Mouse (Mus musculus): ENCODE data around the gene Rem1. TPM values are rescaled to one million over a fixed set of nuclear protein-coding genes. Genes with fewer than 3 reads are reported as not detected.
A peak's percentile ranks its signal among the peaks of the same experiment; 100 is the strongest.

Gene Rem1
- polyA plus RNA-seq, 1 experiment from 2014 or later = 5.9 TPM

DNA sequence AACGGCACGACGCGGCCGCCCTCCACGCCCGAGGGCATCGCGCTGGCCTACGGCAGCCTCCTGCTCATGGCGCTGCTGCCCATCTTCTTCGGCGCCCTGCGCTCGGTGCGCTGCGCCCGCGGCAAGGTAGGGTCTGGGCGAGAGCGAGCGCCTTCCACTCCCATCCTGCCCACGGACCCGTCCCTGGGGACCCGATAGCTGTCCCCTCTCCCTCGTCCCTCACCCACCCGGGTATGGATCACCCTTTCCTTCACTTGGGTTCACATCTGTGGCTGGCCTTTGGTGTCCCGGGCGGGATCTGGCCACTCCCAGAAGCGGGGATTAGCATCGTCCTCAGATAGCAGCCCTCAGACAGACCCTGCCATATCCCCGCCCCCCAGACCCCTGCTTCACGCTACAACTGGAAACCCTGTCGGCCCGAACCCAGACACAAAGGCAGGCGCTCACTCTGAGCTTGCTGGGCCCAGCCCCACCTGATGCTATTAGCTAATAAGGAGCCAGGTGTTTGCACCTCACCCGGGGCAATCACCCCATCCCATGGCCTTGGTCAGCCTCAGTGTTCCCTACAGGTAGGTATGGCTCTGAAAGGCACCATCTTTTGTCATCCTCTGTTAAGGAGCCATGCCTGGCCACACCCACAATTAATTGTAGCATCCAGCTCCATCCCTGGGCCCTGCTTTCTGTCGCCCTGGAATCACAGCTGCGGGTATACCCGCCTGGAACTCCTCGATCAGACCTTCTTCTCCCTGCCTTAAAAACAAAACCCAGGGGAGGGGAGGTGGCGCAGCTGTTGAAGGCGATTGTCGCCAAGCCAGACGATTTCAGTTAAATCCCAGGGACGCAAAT lies 43.1 kb downstream of the Rem1 start:
- Histone ChIP-seq H3K36me3 (ENCODE audit: control insufficient read depth, insufficient read depth) (peaks cover under 1% of the 10 kb centered on the region; the same call in 1 of the 2 replicates), H3K27ac (ENCODE audit: low read depth, low read length) (peak overlapping the region; percentile 91), H3K4me1 (replicated peaks; ENCODE audit: control insufficient read depth, insufficient read depth, low read length) (peaks cover 5% of the 10 kb centered on the region; the same call in 1 of the 2 replicates), H3K4me2 (replicated peaks; ENCODE audit: low read depth) (peak overlapping the region; percentile 83), H3K9me3 (ENCODE audit: control insufficient read depth) (no peaks in the 10 kb centered on the region), H3K27me3 (replicated peaks; ENCODE audit: control insufficient read depth, insufficient read depth, low read length) (no peaks in the 10 kb centered on the region), H3K4me3 (ENCODE audit: low read depth, low read length) (peak overlapping the region; percentile 80), H3K9ac (ENCODE audit: low read depth, low read length) (peak overlapping the region; percentile 78)
- peak; percentile 49 for ATAC-seq
- WGBS = 2% methylated on average over 45 of the region's 46 CpGs
- TF ChIP-seq CTCF (IDR thresholded peaks at IDR 0.05; ENCODE audit: low read depth) = no peak

DNA sequence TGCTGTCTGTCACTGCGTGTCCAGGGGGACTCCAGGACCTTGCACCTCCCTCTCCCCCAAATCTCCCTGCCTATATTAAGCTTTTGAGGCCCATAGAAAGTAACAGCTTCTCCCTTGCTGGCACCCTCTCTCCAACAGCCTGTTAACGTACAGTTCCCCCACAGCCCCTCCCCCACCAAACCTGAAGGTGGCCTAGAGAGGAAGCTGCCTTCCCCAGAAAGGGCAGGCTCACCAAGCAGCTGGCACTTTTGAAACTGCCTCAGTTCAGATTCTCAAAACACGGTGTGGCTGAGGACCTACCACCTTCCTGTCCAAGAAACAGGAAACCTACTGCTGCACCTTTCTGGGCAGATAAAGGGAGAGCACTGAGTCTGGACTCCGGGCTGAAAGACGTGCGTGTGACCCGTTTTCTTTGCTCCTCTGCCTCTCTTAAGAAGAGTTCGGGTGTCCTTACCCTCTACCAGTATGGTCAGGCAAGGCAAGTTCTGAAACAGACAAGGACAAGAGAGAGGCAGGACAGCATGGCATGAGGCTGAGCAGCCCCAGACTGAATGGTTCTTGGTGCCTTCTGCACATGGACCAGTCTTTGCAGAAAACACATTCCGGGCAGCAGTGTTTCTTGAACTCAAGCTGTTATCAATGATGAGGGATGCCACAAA lies 44.4 kb downstream of the Rem1 start:
- 44% methylated on average over 9 of the region's 9 CpGs for WGBS
- H3K27me3 ChIP-seq (replicated peaks; ENCODE audit: control insufficient read depth, insufficient read depth, low read length) = no peaks in the 10 kb centered on the region
- 0 out of 2 replicates have a peak overlapping the region, but pooled peaks have one; percentile 78 for H3K9ac ChIP-seq (ENCODE audit: low read depth, low read length)
- no peak for TF ChIP-seq CTCF (IDR thresholded peaks at IDR 0.05; ENCODE audit: low read depth)
- H3K4me1 ChIP-seq (replicated peaks; ENCODE audit: control insufficient read depth, insufficient read depth, low read length) = peaks cover 5% of the 10 kb centered on the region; the same call in 1 of the 2 replicates
- peak overlapping the region; percentile 80 for H3K4me3 ChIP-seq (ENCODE audit: low read depth, low read length)
- H3K27ac ChIP-seq (ENCODE audit: low read depth, low read length) = no peak overlapping the region
- H3K36me3 ChIP-seq (ENCODE audit: control insufficient read depth, insufficient read depth) = peaks cover 11% of the 10 kb centered on the region; the same call in 1 of the 2 replicates
- H3K4me2 ChIP-seq (replicated peaks; ENCODE audit: low read depth) = peak overlapping the region; percentile 83
- H3K9me3 ChIP-seq (ENCODE audit: control insufficient read depth) = no peaks in the 10 kb centered on the region
- ATAC-seq = no peak

DNA sequence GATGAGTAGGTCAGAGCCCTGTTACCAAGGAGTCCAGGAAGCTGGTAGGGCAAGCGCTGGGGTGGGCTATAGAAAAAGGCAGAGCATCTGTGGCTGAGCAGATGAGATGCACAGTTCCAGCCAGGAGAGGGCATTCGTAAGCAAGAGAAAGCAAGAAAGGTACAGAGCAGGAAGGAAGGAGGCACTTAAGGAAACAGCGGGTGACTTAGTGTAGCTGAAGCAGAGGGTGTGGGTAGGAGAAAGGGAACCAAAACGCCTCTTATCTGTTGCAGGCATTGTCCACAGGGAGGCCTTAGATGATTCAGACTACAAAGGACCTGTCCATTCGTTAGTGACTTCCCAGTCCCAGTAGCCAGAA lies 44.9 kb downstream of the Rem1 start:
- Histone ChIP-seq H3K36me3 (ENCODE audit: control insufficient read depth, insufficient read depth) (peaks cover 16% of the 10 kb centered on the region), H3K4me1 (replicated peaks; ENCODE audit: control insufficient read depth, insufficient read depth, low read length) (peaks cover 5% of the 10 kb centered on the region; the same call in 1 of the 2 replicates), H3K4me2 (replicated peaks; ENCODE audit: low read depth) (peak overlapping the region; percentile 83), H3K9me3 (ENCODE audit: control insufficient read depth) (no peaks in the 10 kb centered on the region), H3K27ac (ENCODE audit: low read depth, low read length) (no peak overlapping the region), H3K4me3 (ENCODE audit: low read depth, low read length) (no peak overlapping the region), H3K9ac (ENCODE audit: low read depth, low read length) (no peak overlapping the region), H3K27me3 (replicated peaks; ENCODE audit: control insufficient read depth, insufficient read depth, low read length) (no peaks in the 10 kb centered on the region)
- peak; percentile 29; the same call in 1 of the 2 replicates for ATAC-seq
- WGBS = 17% methylated on average over 5 of the region's 5 CpGs
- TF ChIP-seq CTCF (IDR thresholded peaks at IDR 0.05; ENCODE audit: low read depth) = peak; percentile 81

DNA sequence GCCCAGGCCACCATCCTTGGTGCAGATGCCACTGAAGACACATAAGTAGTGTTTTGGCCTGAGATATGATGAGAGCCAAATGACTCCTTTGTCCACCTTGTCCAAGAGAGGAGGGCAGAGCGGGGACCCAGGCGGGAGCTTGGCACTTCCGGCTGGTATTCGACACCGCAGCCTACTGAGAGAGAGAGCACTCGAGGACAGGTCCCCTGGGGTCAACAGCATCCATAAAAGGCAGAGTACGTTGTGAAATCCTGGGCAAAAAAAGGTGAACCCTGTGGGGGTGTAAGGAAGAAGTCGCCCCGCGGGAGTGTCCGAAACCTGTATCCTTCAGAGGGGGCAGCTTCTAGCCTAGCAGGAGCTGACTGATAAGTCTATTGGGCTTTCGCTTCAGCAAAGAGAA lies 45.4 kb downstream of the Rem1 start:
- no peak for TF ChIP-seq CTCF (IDR thresholded peaks at IDR 0.05; ENCODE audit: low read depth)
- WGBS = 85% methylated on average over 12 of the region's 12 CpGs
- no peaks in the 10 kb centered on the region for H3K9me3 ChIP-seq (ENCODE audit: control insufficient read depth)
- H3K36me3 ChIP-seq (ENCODE audit: control insufficient read depth, insufficient read depth) = peaks cover 18% of the 10 kb centered on the region
- no peaks in the 10 kb centered on the region for H3K27me3 ChIP-seq (replicated peaks; ENCODE audit: control insufficient read depth, insufficient read depth, low read length)
- H3K27ac ChIP-seq (ENCODE audit: low read depth, low read length) = peak overlapping the region; percentile 37; the same call in 1 of the 2 replicates
- peak overlapping the region; percentile 9; the same call in 1 of the 2 replicates for H3K4me2 ChIP-seq (replicated peaks; ENCODE audit: low read depth)
- no peak overlapping the region for H3K9ac ChIP-seq (ENCODE audit: low read depth, low read length)
- H3K4me3 ChIP-seq (ENCODE audit: low read depth, low read length) = no peak overlapping the region
- ATAC-seq = no peak
- peaks cover 5% of the 10 kb centered on the region; the same call in 1 of the 2 replicates for H3K4me1 ChIP-seq (replicated peaks; ENCODE audit: control insufficient read depth, insufficient read depth, low read length)

DNA sequence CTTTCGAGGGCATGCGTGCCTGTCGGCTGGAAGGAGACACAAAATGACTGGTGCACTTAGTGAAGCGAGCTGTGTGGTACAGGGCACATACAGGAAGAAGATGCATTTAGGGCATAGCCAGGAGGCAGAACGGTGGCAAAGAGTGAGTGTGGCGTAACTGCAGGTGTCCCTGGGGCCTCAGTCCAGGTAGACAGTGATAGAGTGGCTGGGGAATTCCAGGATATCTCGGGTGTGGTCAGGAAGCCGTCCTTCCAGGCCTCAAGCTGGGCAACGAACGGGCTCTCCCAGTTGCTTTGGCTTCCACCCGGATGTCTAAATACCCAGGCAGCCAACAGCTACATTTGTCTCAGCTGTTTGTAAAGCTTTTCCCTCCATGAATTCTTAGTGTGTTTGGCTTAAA lies 47.4 kb downstream of the Rem1 start:
- Histone ChIP-seq H3K4me3 (ENCODE audit: low read depth, low read length) (no peak overlapping the region), H3K9me3 (ENCODE audit: control insufficient read depth) (no peaks in the 10 kb centered on the region), H3K27ac (ENCODE audit: low read depth, low read length) (peak overlapping the region; percentile 37; the same call in 1 of the 2 replicates), H3K27me3 (replicated peaks; ENCODE audit: control insufficient read depth, insufficient read depth, low read length) (no peaks in the 10 kb centered on the region), H3K4me2 (replicated peaks; ENCODE audit: low read depth) (peak overlapping the region; percentile 18; the same call in 1 of the 2 replicates), H3K4me1 (replicated peaks; ENCODE audit: control insufficient read depth, insufficient read depth, low read length) (peaks cover 5% of the 10 kb centered on the region; the same call in 1 of the 2 replicates), H3K36me3 (ENCODE audit: control insufficient read depth, insufficient read depth) (peaks cover 34% of the 10 kb centered on the region), H3K9ac (ENCODE audit: low read depth, low read length) (no peak overlapping the region)
- 39% methylated on average over 11 of the region's 11 CpGs for WGBS
- no peak for TF ChIP-seq CTCF (IDR thresholded peaks at IDR 0.05; ENCODE audit: low read depth)
- peak; percentile 55 for ATAC-seq

DNA sequence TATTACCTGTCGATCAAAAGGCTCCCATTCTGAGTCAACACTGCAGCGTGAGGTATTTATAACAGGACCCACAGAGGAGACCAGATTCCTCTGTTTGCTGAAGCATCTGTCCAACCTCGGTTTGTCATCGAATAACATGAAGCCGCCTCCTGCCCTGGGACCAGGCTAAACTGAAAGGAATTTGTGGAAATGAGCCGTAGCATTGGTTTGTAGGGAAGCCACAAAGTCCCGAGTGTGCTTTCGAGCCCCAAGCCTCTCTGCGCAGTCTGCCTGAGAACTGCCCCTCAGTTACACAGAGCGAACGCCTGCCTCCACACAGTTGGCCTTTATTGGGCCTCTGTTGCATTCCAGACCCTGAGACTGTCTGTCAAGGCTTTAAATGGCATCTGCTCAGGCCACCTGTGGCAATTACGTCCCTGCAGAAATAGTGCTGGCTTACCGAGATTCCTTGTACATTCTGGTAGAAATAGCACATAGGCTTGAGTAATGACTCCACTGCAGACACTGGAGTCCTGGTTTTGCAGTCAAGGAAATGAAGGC lies 48.6 kb downstream of the Rem1 start:
- no peak overlapping the region for H3K27ac ChIP-seq (ENCODE audit: low read depth, low read length)
- 67% methylated on average over 13 of the region's 13 CpGs for WGBS
- H3K4me1 ChIP-seq (replicated peaks; ENCODE audit: control insufficient read depth, insufficient read depth, low read length) = peaks cover 5% of the 10 kb centered on the region; the same call in 1 of the 2 replicates
- H3K4me3 ChIP-seq (ENCODE audit: low read depth, low read length) = no peak overlapping the region
- TF ChIP-seq CTCF (IDR thresholded peaks at IDR 0.05; ENCODE audit: low read depth) = no peak
- H3K9ac ChIP-seq (ENCODE audit: low read depth, low read length) = no peak overlapping the region
- no peak for ATAC-seq
- peaks cover 44% of the 10 kb centered on the region for H3K36me3 ChIP-seq (ENCODE audit: control insufficient read depth, insufficient read depth)
- no peaks in the 10 kb centered on the region for H3K27me3 ChIP-seq (replicated peaks; ENCODE audit: control insufficient read depth, insufficient read depth, low read length)
- H3K4me2 ChIP-seq (replicated peaks; ENCODE audit: low read depth) = no peak overlapping the region
- H3K9me3 ChIP-seq (ENCODE audit: control insufficient read depth) = no peaks in the 10 kb centered on the region

All from intestine, postnatal 0 days (tissue).